Mouse (Mus musculus) neural tube, embryonic 14.5 days (tissue): ENCODE results near the gene Rraga. TPM values are rescaled to one million over a fixed set of nuclear protein-coding genes. Genes with fewer than 3 reads are reported as not detected.

ENCODE experiments used
- ATAC-seq: fragments of 200-750 bp; cut with Nextera tagmentation; 2 replicates; pipeline ENCODE4 v1.8.0; 2017; ENCODE audit warnings: low read depth, mild to moderate bottlenecking, moderate TSS enrichment, moderate library complexity
- H3K27ac ChIP-seq: fragments of 300-500 bp; sonication (generic); 2 replicates; pipeline ENCODE4 v1.5.1; 2014; ENCODE audit warnings: low read depth, mild to moderate bottlenecking, control low read depth, low read length, moderate library complexity, mixed read lengths
- H3K27me3 ChIP-seq: fragments of 300-500 bp; sonication (generic); 2 replicates; pipeline ENCODE4 v1.6.1; 2014; ENCODE audit warnings: low read length; ENCODE audit not compliant: control insufficient read depth, insufficient read depth
- H3K36me3 ChIP-seq: fragments of 300-500 bp; sonication (generic); 2 replicates; pipeline ENCODE4 v1.6.1; 2014; ENCODE audit warnings: low read length, mixed read lengths; ENCODE audit not compliant: control insufficient read depth, insufficient read depth
- H3K4me1 ChIP-seq: fragments of 300-500 bp; sonication (generic); 2 replicates; pipeline ENCODE4 v1.6.1; 2014; ENCODE audit warnings: low read length; ENCODE audit not compliant: control insufficient read depth, insufficient read depth
- H3K4me2 ChIP-seq: fragments of 300-500 bp; sonication (generic); 2 replicates; pipeline ENCODE4 v1.6.1; 2014; ENCODE audit warnings: mild to moderate bottlenecking, low read depth, low read length, control low read depth
- H3K4me3 ChIP-seq: fragments of 300-500 bp; sonication (generic); 2 replicates; pipeline ENCODE4 v1.5.1; 2014; ENCODE audit warnings: low read depth, low read length, control low read depth, mixed read lengths
- H3K9ac ChIP-seq: fragments of 300-500 bp; sonication (generic); replicated peaks from 2 replicates; pipeline ENCODE4 v1.6.1; 2014; ENCODE audit warnings: low read depth, mild to moderate bottlenecking, control low read depth, low read length, mixed read lengths
- H3K9me3 ChIP-seq: fragments of 300-500 bp; sonication (generic); 2 replicates; pipeline ENCODE4 v1.6.1; 2016; ENCODE audit warnings: low read length; ENCODE audit not compliant: control insufficient read depth
- WGBS: fragments of 180-500 bp; shearing (Covaris S2); extraction: QIAGEN DNeasy Blood & Tissue Kit; methylation state at CpG from one replicate; pipeline ENCODE4 v1.1.7; 2014; 5-methylcytosine and 5-hydroxymethylcytosine counted together
- polyA plus RNA-seq: library from polyadenylated mRNA; unstranded; fragments of >200 nt; fragmentation: Nextera tagmentation; extraction: Ambion mirVana; gene quantifications from 2 replicates; pipeline ENCODE4 v1.2.1, GENCODE M21; 2014

Gene Rraga
- polyA plus RNA-seq, 1 experiment from 2014 or later, result 135 TPM

- Histone ChIP-seq H3K4me1 (peaks cover 13% of the 10 kb centered on the region), H3K27me3 (no peaks in the 10 kb centered on the region), H3K4me2 (no peak overlapping the region), H3K36me3 (no peaks in the 10 kb centered on the region), H3K27ac (no peak overlapping the region), H3K9ac (no peak overlapping the region), H3K9me3 (no peaks in the 10 kb centered on the region), H3K4me3 (no peak overlapping the region)
- 38% methylated on average over 3 of the region's 3 CpGs for WGBS
- ATAC-seq, result peak; percentile 83
Observed at GRCm38 (mm10) chr4:86543999-86544398, 31.5 kb upstream of the Rraga start.

- no peaks in the 10 kb centered on the region for H3K36me3 ChIP-seq
- H3K4me2 ChIP-seq, result no peak overlapping the region
- H3K27me3 ChIP-seq, result no peaks in the 10 kb centered on the region
- H3K4me3 ChIP-seq, result no peak overlapping the region
- no peak overlapping the region for H3K27ac ChIP-seq
- ATAC-seq, result 0 out of 2 replicates have a peak, but pooled peaks have one; percentile 45
- no peaks in the 10 kb centered on the region for H3K9me3 ChIP-seq
- WGBS, result 47% methylated on average over 5 of the region's 5 CpGs
- H3K4me1 ChIP-seq, result peaks cover 13% of the 10 kb centered on the region
- no peak overlapping the region for H3K9ac ChIP-seq
Observed at GRCm38 (mm10) chr4:86545615-86546014, 29.9 kb upstream of the Rraga start.

- Histone ChIP-seq H3K4me1 (peaks cover 13% of the 10 kb centered on the region), H3K27ac (no peak overlapping the region), H3K36me3 (no peaks in the 10 kb centered on the region), H3K4me3 (no peak overlapping the region), H3K27me3 (no peaks in the 10 kb centered on the region), H3K9ac (no peak overlapping the region), H3K4me2 (no peak overlapping the region), H3K9me3 (no peaks in the 10 kb centered on the region)
- ATAC-seq, result no peak
- WGBS, result 85% methylated on average over 9 of the region's 9 CpGs
Observed at GRCm38 (mm10) chr4:86548332-86548731, 27.1 kb upstream of the Rraga start.

GRCm38 (mm10) chr4:86555035-86555707, 20.3 kb upstream of the Rraga start:
- 29% methylated on average over 6 of the region's 6 CpGs for WGBS
- Histone ChIP-seq H3K4me1 (no peaks in the 10 kb centered on the region), H3K27ac (no peak overlapping the region), H3K9me3 (no peaks in the 10 kb centered on the region), H3K36me3 (no peaks in the 10 kb centered on the region), H3K9ac (no peak overlapping the region), H3K4me3 (no peak overlapping the region), H3K27me3 (no peaks in the 10 kb centered on the region), H3K4me2 (no peak overlapping the region)
- peak; percentile 54; the same call in 1 of the 2 replicates for ATAC-seq

- no peaks in the 10 kb centered on the region for H3K4me1 ChIP-seq
- no peak overlapping the region for H3K4me3 ChIP-seq
- no peak for ATAC-seq
- no peak overlapping the region for H3K9ac ChIP-seq
- no peak overlapping the region for H3K4me2 ChIP-seq
- no peaks in the 10 kb centered on the region for H3K27me3 ChIP-seq
- WGBS, result 58% methylated on average over 7 of the region's 7 CpGs
- no peak overlapping the region for H3K27ac ChIP-seq
- no peaks in the 10 kb centered on the region for H3K9me3 ChIP-seq
- H3K36me3 ChIP-seq, result no peaks in the 10 kb centered on the region
Observed at GRCm38 (mm10) chr4:86557371-86557770, 18.1 kb upstream of the Rraga start.

GRCm38 (mm10) chr4:86558228-86558627, 17.2 kb upstream of the Rraga start, which contains the start of gene Saxo1:
Gene Saxo1 (minus strand): TSS chr4:86558328.
- no peaks in the 10 kb centered on the region for H3K9me3 ChIP-seq
- H3K36me3 ChIP-seq, result no peaks in the 10 kb centered on the region
- H3K4me2 ChIP-seq, result no peak within 1 kb of the TSS
- no peak within 1 kb of the TSS for H3K9ac ChIP-seq
- H3K27me3 ChIP-seq, result no peaks in the 10 kb centered on the region
- H3K4me3 ChIP-seq, result no peak within 1 kb of the TSS
- no peaks in the 10 kb centered on the region for H3K4me1 ChIP-seq
- H3K27ac ChIP-seq, result no peak within 1 kb of the TSS
- WGBS, result 92% methylated on average over 7 of the region's 7 CpGs
- no peak for ATAC-seq

- WGBS, result 80% methylated on average over 4 of the region's 4 CpGs
- no peaks in the 10 kb centered on the region for H3K4me1 ChIP-seq
- no peaks in the 10 kb centered on the region for H3K36me3 ChIP-seq
- H3K9me3 ChIP-seq, result no peaks in the 10 kb centered on the region
- H3K4me2 ChIP-seq, result no peak overlapping the region
- H3K4me3 ChIP-seq, result no peak overlapping the region
- ATAC-seq, result no peak
- no peak overlapping the region for H3K27ac ChIP-seq
- H3K9ac ChIP-seq, result no peak overlapping the region
- H3K27me3 ChIP-seq, result no peaks in the 10 kb centered on the region
Observed at GRCm38 (mm10) chr4:86559006-86559405, 16.5 kb upstream of the Rraga start.

- ATAC-seq, result no peak
- no peak overlapping the region for H3K9ac ChIP-seq
- 97% methylated on average over 3 of the region's 3 CpGs for WGBS
- H3K27me3 ChIP-seq, result no peaks in the 10 kb centered on the region
- no peaks in the 10 kb centered on the region for H3K9me3 ChIP-seq
- no peaks in the 10 kb centered on the region for H3K36me3 ChIP-seq
- H3K4me3 ChIP-seq, result no peak overlapping the region
- no peak overlapping the region for H3K4me2 ChIP-seq
- H3K4me1 ChIP-seq, result no peaks in the 10 kb centered on the region
- H3K27ac ChIP-seq, result no peak overlapping the region
Observed at GRCm38 (mm10) chr4:86561061-86561460, 14.4 kb upstream of the Rraga start.

- Histone ChIP-seq H3K36me3 (peaks cover 3% of the 10 kb centered on the region; the same call in 1 of the 2 replicates), H3K4me3 (peak overlapping the region; percentile 68), H3K9ac (peak overlapping the region; percentile 89), H3K4me2 (peak overlapping the region; percentile 66), H3K27ac (peak overlapping the region; percentile 96), H3K4me1 (peaks cover 19% of the 10 kb centered on the region; the same call in 1 of the 2 replicates), H3K27me3 (no peaks in the 10 kb centered on the region), H3K9me3 (no peaks in the 10 kb centered on the region)
- 12% methylated on average over 6 of the region's 6 CpGs for WGBS
- ATAC-seq, result peak; percentile 55
Observed at GRCm38 (mm10) chr4:86574939-86575282, 557 bp upstream of the Rraga start.
